Mouse (Mus musculus): ENCODE measurements around the gene Rpl19.

DNA sequence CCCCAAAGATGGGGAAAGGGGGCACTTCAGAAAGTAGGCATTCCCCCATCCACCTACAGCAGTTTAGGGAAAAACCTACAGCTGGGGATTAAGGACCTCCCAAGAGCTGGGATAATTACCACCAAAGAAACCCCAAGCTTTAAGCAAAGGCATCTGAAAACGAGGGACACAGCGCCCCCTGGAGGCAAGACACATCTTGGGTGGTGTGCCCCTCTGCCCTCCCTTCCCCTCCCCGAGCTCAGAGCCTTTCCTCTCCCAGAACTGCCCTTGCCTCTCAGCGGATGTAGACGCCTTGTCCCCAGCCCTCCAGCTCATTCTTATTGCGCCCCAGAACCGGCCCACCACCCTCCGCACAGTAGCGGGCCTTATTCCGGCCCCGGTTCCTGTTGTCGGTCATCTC, 23.9 kb upstream of the Rpl19 start:
- no peak for TF ChIP-seq POLR2A (IDR thresholded peaks at IDR 0.05; ENCODE audit: borderline replicate concordance, extremely low read depth, insufficient read depth, insufficient read length, poor library complexity, severe bottlenecking)
- TF ChIP-seq CTCF (IDR thresholded peaks at IDR 0.05; ENCODE audit: borderline replicate concordance, extremely low read depth, insufficient read depth, insufficient read length) = peak; percentile 85

Data from brain, embryonic 14.5 days (tissue).